Mouse (Mus musculus) embryonic facial prominence, embryonic 15.5 days (tissue): ENCODE measurements around the gene Crx. TPM values are rescaled to one million over a fixed set of nuclear protein-coding genes. Genes with fewer than 3 reads are reported as not detected.

Experiments
- ATAC-seq: fragments of 200-750 bp; cut with Nextera tagmentation; 2 replicates; pipeline ENCODE4 v1.8.0; 2017; ENCODE audit warnings: low read depth, moderate TSS enrichment; ENCODE audit not compliant: insufficient number of reproducible peaks, low FRiP score, low TSS enrichment
- H3K27ac ChIP-seq: fragments of 300-500 bp; sonication (generic); replicated peaks from 2 replicates; pipeline ENCODE4 v1.5.1; 2015; ENCODE audit warnings: mild to moderate bottlenecking, inconsistent platforms
- H3K27me3 ChIP-seq: fragments of 300-500 bp; sonication (generic); 2 replicates; pipeline ENCODE4 v1.6.1; 2015; ENCODE audit warnings: inconsistent platforms
- H3K36me3 ChIP-seq: fragments of 300-500 bp; sonication (generic); 2 replicates; pipeline ENCODE4 v1.6.1; 2015; ENCODE audit warnings: mild to moderate bottlenecking, inconsistent platforms
- H3K4me1 ChIP-seq: fragments of 300-500 bp; sonication (generic); 2 replicates; pipeline ENCODE4 v1.6.1; 2015; ENCODE audit warnings: inconsistent platforms
- H3K4me2 ChIP-seq: fragments of 300-500 bp; sonication (generic); replicated peaks from 2 replicates; pipeline ENCODE4 v1.6.1; 2015; ENCODE audit warnings: mild to moderate bottlenecking, inconsistent platforms
- H3K4me3 ChIP-seq: fragments of 300-500 bp; sonication (generic); replicated peaks from 2 replicates; pipeline ENCODE4 v1.5.1; 2015; ENCODE audit warnings: mild to moderate bottlenecking, inconsistent platforms
- H3K9ac ChIP-seq: fragments of 300-500 bp; sonication (generic); 2 replicates; pipeline ENCODE4 v1.6.1; 2015; ENCODE audit warnings: inconsistent platforms
- H3K9me3 ChIP-seq: fragments of 300-500 bp; sonication (generic); replicated peaks from 2 replicates; pipeline ENCODE4 v1.6.1; 2016; ENCODE audit warnings: inconsistent platforms
- WGBS: fragments of 180-500 bp; shearing (Covaris S2); methylation state at CpG from one replicate; pipeline ENCODE4 v1.1.7; 2015; 5-methylcytosine and 5-hydroxymethylcytosine counted together
- polyA plus RNA-seq: library from polyadenylated mRNA; unstranded; fragments of >200 nt; fragmentation: Nextera tagmentation; extraction: Ambion mirVana; gene quantifications from 2 replicates; pipeline ENCODE4 v1.2.1, GENCODE M21; 2015

Crx gene
- polyA plus RNA-seq, 1 experiment from 2014 or later: 0.07 TPM

DNA sequence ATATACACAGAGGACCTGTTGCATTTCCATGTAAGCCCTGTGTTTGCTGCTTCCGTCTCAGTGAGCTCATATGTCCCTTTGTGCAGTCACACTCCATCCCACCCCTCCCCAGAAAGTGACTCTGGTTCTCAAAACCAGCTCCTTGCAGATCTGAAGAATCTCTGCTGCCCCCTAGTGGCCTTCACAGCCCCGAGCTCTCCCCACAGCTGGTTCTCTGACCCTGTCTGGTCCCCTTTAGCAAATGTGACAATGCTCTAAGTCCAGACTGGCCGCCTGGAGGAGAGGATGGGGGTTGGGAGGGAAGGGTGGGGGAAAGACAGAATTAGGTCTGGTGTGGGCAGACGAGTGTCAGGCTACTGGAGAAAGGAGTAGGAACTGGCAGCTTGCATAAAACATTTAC, 32.4 kb upstream of the Crx start:
- Histone ChIP-seq H3K27ac (no peak overlapping the region), H3K9ac (no peak overlapping the region), H3K36me3 (peaks cover 8% of the 10 kb centered on the region; the same call in 1 of the 2 replicates), H3K9me3 (no peaks in the 10 kb centered on the region), H3K27me3 (no peaks in the 10 kb centered on the region), H3K4me3 (no peak overlapping the region), H3K4me2 (no peak overlapping the region), H3K4me1 (no peaks in the 10 kb centered on the region)
- no peak for ATAC-seq
- 0% methylated on average over 4 of the region's 4 CpGs for WGBS

DNA sequence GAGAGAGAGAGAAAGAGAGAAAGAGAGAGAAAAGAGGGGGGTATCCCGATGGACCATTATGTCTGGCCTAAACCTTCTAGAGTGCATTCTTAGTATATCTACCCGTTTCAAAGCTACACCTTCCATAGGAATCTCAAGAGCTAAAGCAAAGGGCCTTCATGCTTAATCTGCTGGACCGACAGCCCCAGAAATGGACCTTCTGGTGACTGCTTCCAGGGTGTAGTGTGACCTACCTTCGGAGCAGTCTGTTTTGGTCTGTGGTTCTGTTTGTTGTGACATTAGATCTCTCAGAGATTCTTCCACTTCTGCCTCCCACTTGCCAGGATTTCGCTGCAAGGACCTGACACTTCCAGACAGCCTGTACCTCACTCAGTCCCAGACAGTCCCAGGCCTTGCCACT, 30.8 kb upstream of the Crx start:
- 83% methylated on average over 5 of the region's 5 CpGs for WGBS
- Histone ChIP-seq H3K9ac (no peak overlapping the region), H3K4me1 (no peaks in the 10 kb centered on the region), H3K9me3 (no peaks in the 10 kb centered on the region), H3K27ac (no peak overlapping the region), H3K4me3 (no peak overlapping the region), H3K27me3 (no peaks in the 10 kb centered on the region), H3K36me3 (no peaks in the 10 kb centered on the region), H3K4me2 (no peak overlapping the region)
- ATAC-seq: no peak

DNA sequence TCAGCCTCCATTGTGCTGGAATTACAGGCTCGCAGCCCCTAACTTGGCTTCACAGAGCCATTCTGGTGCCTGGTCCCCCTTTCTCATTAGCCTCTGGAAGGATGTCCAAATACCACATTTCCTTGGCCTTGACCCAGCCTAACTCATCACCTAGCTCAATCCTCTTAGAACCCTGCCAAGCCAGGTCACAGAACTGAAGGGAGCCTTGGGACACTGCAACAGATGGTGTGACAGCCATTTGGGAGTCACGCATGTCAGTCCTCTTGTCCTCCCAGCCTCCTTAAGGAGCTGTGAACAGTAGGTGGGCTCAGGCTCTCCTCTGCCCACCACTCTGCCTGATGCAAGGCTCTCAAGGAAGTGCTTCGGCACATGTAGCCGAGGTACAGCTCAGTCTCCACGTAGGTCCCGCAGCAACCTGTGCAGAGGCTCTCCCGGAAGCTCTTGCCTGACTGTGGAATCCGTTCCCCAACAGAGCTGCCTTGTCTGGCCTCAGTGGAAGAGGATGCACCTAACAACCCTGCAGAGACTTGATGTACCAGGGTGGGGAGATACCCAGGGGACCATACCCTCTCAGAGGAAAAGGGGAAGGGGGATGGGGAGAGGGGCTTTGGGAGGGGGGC, 28.3 kb upstream of the Crx start:
- Histone ChIP-seq H3K9me3 (no peaks in the 10 kb centered on the region), H3K9ac (no peak overlapping the region), H3K4me3 (no peak overlapping the region), H3K27me3 (no peaks in the 10 kb centered on the region), H3K4me1 (no peaks in the 10 kb centered on the region), H3K36me3 (no peaks in the 10 kb centered on the region), H3K27ac (no peak overlapping the region), H3K4me2 (no peak overlapping the region)
- ATAC-seq: no peak
- 74% methylated on average over 8 of the region's 8 CpGs for WGBS

DNA sequence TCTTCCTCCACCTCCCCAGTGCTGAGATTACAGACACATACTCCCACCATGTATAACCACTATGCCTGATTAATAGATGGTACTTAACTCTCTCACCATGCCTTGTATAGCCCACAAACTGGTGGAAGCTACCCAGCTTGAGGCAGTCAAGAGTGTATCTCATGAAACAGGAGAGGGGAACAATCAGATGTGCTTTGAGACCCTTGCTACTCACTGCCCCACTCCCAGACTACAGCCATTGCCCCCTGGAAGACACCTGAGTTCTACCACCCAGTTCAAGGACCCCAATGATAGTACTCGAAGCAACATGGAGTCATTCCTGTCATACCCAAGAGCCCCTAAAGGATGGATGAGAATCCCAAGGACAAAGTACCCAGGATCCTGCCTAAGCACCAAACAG, 26.8 kb upstream of the Crx start:
- H3K9ac ChIP-seq: no peak overlapping the region
- no peak overlapping the region for H3K4me2 ChIP-seq
- no peaks in the 10 kb centered on the region for H3K27me3 ChIP-seq
- 82% methylated on average over 1 of the region's 1 CpGs for WGBS
- H3K9me3 ChIP-seq: no peaks in the 10 kb centered on the region
- H3K36me3 ChIP-seq: no peaks in the 10 kb centered on the region
- no peak for ATAC-seq
- H3K4me1 ChIP-seq: no peaks in the 10 kb centered on the region
- H3K4me3 ChIP-seq: no peak overlapping the region
- no peak overlapping the region for H3K27ac ChIP-seq

DNA sequence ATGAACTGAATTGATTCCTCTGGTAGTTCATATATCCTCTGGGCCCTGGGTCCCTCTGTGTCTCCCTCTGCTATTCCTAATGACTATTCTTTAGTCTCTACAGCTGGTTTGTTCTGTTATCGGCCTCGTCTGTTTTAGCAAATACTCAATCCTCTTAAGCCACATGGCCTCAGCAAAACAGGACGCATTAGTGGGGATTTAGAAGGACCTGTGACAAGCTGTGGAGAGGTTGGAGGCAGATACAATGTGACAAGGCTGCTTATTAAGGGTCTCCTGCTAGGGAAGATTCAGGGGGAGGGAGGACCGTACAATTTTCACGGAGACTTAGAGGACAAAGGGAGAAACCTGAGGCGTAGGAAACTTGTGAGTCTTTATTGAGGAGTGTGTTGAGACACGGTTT, 26.1 kb upstream of the Crx start:
- H3K27me3 ChIP-seq: no peaks in the 10 kb centered on the region
- WGBS: 63% methylated on average over 7 of the region's 7 CpGs
- H3K4me1 ChIP-seq: no peaks in the 10 kb centered on the region

DNA sequence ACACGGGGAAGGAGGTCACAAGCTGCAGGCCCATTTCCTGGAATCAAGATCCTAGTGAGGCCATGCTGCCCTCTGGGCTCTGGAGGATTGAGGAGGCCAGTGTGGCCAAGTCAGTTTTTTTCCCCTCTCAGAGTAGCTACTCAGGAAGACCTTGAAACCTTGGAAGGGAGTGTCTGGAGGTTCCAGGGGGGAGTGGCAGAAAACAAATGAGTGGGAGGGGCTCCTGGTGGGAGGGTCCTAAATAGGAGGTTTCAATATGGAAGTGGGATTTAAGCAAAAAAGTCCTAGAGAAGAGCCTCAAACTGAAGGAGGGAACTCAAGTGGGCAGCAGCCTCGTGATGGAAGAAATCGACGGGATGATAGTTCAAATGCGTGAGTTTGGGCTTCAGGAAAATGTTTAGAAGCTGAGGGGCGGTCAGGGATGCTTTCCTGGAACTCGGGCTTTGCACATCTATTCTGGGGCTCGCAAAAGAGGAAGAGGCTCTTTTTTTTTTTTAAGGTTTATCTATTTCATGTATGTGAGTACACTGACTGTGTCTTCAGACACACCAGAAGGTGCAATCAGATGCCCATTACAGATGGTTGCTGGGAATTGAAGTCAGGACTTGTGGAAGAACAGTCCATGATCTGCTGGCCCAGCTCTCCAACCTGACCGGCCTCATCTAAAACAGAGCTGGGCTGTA, 21.7 kb upstream of the Crx start:
- H3K27ac ChIP-seq: no peak overlapping the region
- 75% methylated on average over 9 of the region's 9 CpGs for WGBS
- no peaks in the 10 kb centered on the region for H3K27me3 ChIP-seq
- no peak overlapping the region for H3K9ac ChIP-seq
- ATAC-seq: no peak
- no peaks in the 10 kb centered on the region for H3K9me3 ChIP-seq
- H3K4me2 ChIP-seq: no peak overlapping the region
- H3K4me1 ChIP-seq: no peaks in the 10 kb centered on the region
- no peaks in the 10 kb centered on the region for H3K36me3 ChIP-seq
- H3K4me3 ChIP-seq: no peak overlapping the region

More for the DNA sequence above, 26.1 kb upstream of the Crx start:
- Histone ChIP-seq H3K9me3 (no peaks in the 10 kb centered on the region), H3K4me3 (no peak overlapping the region), H3K4me2 (no peak overlapping the region), H3K9ac (no peak overlapping the region), H3K36me3 (no peaks in the 10 kb centered on the region), H3K27ac (no peak overlapping the region)
- ATAC-seq: no peak

DNA sequence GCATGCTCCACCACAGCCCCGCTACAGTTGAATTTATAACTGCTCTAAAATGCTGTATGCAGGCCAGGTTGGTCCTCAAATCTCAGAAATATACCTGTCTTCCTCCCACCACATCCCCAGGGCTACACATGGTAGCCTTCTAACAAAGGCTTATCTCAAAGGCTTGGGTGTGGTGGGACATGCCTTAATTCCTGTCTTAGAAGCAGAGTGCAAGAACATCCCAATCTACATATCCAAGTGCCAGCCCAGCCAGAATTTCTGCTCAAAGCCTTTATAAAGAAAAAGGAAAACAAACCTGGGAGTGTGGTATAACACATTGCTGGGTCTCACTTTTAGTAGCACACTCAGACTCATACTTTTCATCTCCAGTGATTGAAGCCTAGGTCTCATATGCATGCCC, 14.5 kb upstream of the Crx start:
- Histone ChIP-seq H3K36me3 (no peaks in the 10 kb centered on the region), H3K4me1 (no peaks in the 10 kb centered on the region), H3K4me3 (no peak overlapping the region), H3K27me3 (no peaks in the 10 kb centered on the region), H3K9me3 (no peaks in the 10 kb centered on the region), H3K4me2 (no peak overlapping the region), H3K27ac (no peak overlapping the region), H3K9ac (no peak overlapping the region)
- ATAC-seq: no peak
- 87% methylated on average over 1 of the region's 1 CpGs for WGBS

DNA sequence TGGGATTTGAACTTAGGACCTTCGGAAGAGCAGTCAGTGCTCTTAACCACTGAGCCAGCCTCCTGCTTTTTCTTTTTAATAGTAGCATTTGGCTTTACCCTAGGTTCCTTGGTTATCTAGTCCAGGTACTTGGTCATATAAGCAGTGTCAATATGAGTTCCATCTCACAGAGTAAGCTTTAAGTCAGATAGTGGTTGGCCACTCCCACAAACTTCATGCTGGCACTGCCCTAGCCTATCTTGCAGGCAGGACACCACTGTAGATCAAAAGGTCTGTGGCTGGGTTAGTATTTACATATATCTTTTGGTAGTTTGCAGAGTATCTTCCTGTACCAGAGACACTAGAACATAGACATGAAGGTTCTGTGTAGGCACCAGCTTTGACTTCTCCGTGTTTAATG, 4.4 kb upstream of the Crx start:
- no peaks in the 10 kb centered on the region for H3K27me3 ChIP-seq
- 88% methylated on average over 2 of the region's 2 CpGs for WGBS
- ATAC-seq: no peak
- H3K9ac ChIP-seq: no peak overlapping the region
- H3K9me3 ChIP-seq: no peaks in the 10 kb centered on the region
- H3K4me3 ChIP-seq: no peak overlapping the region
- no peak overlapping the region for H3K27ac ChIP-seq
- no peaks in the 10 kb centered on the region for H3K4me1 ChIP-seq
- no peak overlapping the region for H3K4me2 ChIP-seq
- H3K36me3 ChIP-seq: no peaks in the 10 kb centered on the region

DNA sequence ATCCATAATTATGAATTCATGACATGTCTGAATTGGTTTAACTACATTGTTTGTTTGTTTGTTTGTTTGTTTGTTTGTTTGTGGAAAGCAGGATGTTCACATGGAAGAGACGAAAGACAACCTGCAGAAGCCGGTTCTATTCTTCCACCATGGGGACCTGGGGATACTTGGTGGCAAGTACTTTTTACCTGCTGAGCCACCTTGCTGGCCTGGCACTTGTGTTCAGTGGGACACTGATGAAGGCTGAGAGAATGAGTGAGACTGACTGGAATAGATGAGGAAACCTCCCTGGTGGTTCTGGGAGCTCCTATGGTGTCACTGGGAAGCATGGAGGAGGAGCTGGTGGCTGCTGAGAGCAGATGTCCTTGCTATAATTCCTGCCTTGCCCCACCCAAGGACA, 2.5 kb upstream of the Crx start, which contains the start of gene Crxos:
Gene Crxos, plus strand, starts transcription at position 301 of the 400 bp plus-strand sequence.
- Histone ChIP-seq H3K27ac (no peak within 1 kb of the TSS), H3K4me3 (no peak within 1 kb of the TSS), H3K9me3 (no peaks in the 10 kb centered on the region), H3K27me3 (no peaks in the 10 kb centered on the region), H3K4me2 (no peak within 1 kb of the TSS), H3K4me1 (no peaks in the 10 kb centered on the region), H3K36me3 (no peaks in the 10 kb centered on the region), H3K9ac (no peak within 1 kb of the TSS)
- WGBS: 87% methylated on average over 2 of the region's 2 CpGs
- no peak for ATAC-seq

DNA sequence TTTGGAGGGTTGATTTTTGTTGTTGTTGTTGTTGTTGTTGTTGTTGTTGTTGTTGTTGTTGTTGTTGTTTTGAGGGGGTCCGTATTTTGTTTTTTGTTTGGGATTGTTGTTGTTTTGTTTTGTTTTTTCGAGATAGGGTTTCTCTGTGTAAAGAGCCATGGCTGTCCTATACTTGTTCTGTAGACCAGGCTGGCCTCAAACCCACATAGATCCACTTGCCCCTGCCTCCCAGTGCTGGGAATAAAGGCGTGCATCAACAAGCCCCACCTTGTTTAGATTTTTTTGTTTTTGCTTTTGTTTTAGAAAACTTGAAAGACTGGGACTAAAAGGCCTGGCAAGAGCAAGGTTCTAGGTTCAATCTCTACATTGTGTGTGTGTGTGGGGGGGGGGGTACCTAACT, 2.1 kb upstream of the Crx start:
- Histone ChIP-seq H3K9me3 (no peaks in the 10 kb centered on the region), H3K4me1 (no peaks in the 10 kb centered on the region), H3K27me3 (no peaks in the 10 kb centered on the region), H3K4me3 (no peak overlapping the region), H3K36me3 (no peaks in the 10 kb centered on the region), H3K9ac (no peak overlapping the region), H3K4me2 (no peak overlapping the region), H3K27ac (no peak overlapping the region)
- ATAC-seq: no peak
- WGBS: 48% methylated on average over 3 of the region's 3 CpGs

DNA sequence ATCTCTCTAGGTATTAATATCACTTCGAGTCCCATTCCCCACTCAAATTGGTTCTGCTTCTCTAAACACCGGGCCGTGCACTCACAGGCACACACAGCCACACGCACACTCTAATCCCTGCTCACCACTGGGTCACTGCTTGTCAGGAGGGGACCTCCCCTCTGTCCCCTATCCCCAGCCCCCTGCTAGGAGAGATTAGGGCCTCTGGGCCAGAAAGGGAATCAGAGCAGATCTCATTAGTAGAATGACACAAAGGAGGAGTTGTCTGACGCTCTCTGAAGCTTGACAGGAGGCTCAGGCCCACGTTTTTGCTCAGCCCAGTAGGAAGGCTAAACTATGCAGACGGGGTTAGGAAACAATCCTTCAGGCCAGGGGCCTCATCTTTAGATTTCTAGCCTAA, 1.6 kb upstream of the Crx start:
- no peak for ATAC-seq
- no peaks in the 10 kb centered on the region for H3K9me3 ChIP-seq
- no peak overlapping the region for H3K4me2 ChIP-seq
- H3K36me3 ChIP-seq: no peaks in the 10 kb centered on the region
- H3K9ac ChIP-seq: no peak overlapping the region
- H3K27me3 ChIP-seq: no peaks in the 10 kb centered on the region
- H3K4me1 ChIP-seq: no peaks in the 10 kb centered on the region
- H3K27ac ChIP-seq: no peak overlapping the region
- 3% methylated on average over 7 of the region's 7 CpGs for WGBS
- H3K4me3 ChIP-seq: no peak overlapping the region

DNA sequence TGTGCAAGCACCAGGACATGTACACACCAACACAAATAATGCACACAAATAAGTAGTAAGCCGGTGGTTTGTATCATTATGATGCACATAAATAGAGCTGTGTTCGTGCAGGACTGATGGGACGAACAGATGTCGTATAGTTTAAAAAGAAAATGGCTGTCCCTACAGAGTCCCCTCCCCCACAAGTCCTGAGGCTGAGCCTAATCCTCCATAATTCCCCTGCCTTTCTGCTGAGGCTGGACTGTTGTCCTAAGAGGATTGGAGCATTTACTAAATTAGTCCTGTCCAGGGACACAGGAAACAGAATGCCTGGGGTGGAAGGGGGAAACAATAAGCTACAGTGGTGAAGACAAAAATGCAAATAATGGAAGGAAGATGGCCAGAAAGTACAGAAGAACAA, 15.7 kb downstream of the Crx start:
- Histone ChIP-seq H3K27ac (no peak overlapping the region), H3K36me3 (no peaks in the 10 kb centered on the region), H3K4me3 (no peak overlapping the region), H3K9ac (no peak overlapping the region), H3K4me2 (no peak overlapping the region), H3K4me1 (no peaks in the 10 kb centered on the region), H3K9me3 (no peaks in the 10 kb centered on the region), H3K27me3 (no peaks in the 10 kb centered on the region)
- WGBS: 52% methylated on average over 4 of the region's 4 CpGs
- ATAC-seq: no peak
